Mouse (Mus musculus): Measurements from ENCODE around the gene Myo1h.

DNA sequence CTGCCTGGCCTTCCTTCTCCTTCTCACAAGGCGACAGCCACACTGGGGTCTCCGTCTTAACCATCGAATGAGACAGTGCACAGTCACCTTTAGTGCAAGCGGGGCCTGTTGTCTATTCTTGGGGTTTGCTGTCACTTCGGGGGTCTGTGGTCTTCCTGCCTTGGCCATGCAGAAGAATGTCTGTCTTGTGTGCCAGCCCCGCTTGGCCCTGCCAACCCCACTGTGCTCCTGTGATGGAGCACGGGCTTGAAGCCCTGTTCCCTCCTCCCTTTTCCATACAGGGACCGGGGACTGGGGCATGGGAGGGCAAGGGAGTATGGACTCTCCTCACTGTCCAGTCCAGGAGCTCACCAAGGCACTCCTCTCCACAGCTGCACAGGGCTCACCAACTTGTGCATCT lies 24.2 kb upstream of the Myo1h start:
- TF ChIP-seq CTCF (IDR thresholded peaks at IDR 0.05; ENCODE audit: low read depth), result no peak
- no peak for TF ChIP-seq EP300 (IDR thresholded peaks at IDR 0.05; ENCODE audit: low read depth)
